Mouse (Mus musculus) cortical plate, adult 2 months (tissue): ENCODE measurements around the gene C87436. TPM values are rescaled to one million over a fixed set of nuclear protein-coding genes. Genes with fewer than 3 reads are reported as not detected.

Experiments used
- H3K27ac ChIP-seq: fragments of 200-500 bp; 2 replicates; pipeline ENCODE4 v1.5.1; 2012; ENCODE audit warnings: low read length, control low read depth, inconsistent platforms; ENCODE audit not compliant: insufficient read depth
- H3K4me1 ChIP-seq: fragments of 200-500 bp; 2 replicates; pipeline ENCODE4 v1.6.1; 2011; ENCODE audit warnings: low read length; ENCODE audit not compliant: control insufficient read depth, insufficient read depth
- H3K4me3 ChIP-seq: fragments of 200-500 bp; 2 replicates; pipeline ENCODE4 v1.5.1; 2011; ENCODE audit warnings: mild to moderate bottlenecking, low read length, control low read depth; ENCODE audit not compliant: insufficient read depth
- CTCF ChIP-seq: fragments of 200-500 bp; IDR thresholded peaks from 2 replicates; pipeline ENCODE4 v1.5.1; 2011; ENCODE audit warnings: mild to moderate bottlenecking, control low read depth, low read length; ENCODE audit not compliant: insufficient read depth; ENCODE audit errors: extremely low read depth
- POLR2A ChIP-seq: fragments of 200-500 bp; IDR thresholded peaks from 2 replicates; pipeline ENCODE4 v1.6.1; 2011; ENCODE audit warnings: mild to moderate bottlenecking, low read length, control low read depth; ENCODE audit not compliant: insufficient read depth; ENCODE audit errors: extremely low read depth
- polyA plus RNA-seq: library from polyadenylated mRNA; depleted of rRNA; stranded (reverse); fragments of >200 nt; gene quantifications from 2 replicates; pipeline ENCODE4 v1.2.3, GENCODE M21; 2012

The C87436 gene
- polyA plus RNA-seq, 1 experiment, result 21.8 TPM

GRCm38 (mm10) chr6:86474646-86475181, 36.5 kb downstream of the C87436 start:
- TF ChIP-seq POLR2A, result no peak
- no peak for TF ChIP-seq CTCF
- H3K4me3 ChIP-seq, result no peak overlapping the region
- H3K27ac ChIP-seq, result no peak overlapping the region
- H3K4me1 ChIP-seq, result peaks cover 1% of the 10 kb centered on the region; the same call in 1 of the 2 replicates

- TF ChIP-seq POLR2A, result no peak
- TF ChIP-seq CTCF, result no peak
- Histone ChIP-seq H3K4me3 (no peak overlapping the region), H3K27ac (no peak overlapping the region), H3K4me1 (peaks cover 1% of the 10 kb centered on the region; the same call in 1 of the 2 replicates)
Measured at GRCm38 (mm10) chr6:86475462-86476167, 37.4 kb downstream of the C87436 start.

- no peak overlapping the region for H3K27ac ChIP-seq
Measured at GRCm38 (mm10) chr6:86476931-86477330, 38.8 kb downstream of the C87436 start.

GRCm38 (mm10) chr6:86479311-86479710, 41.1 kb downstream of the C87436 start:
- TF ChIP-seq POLR2A (no peak), CTCF (no peak)
- no peak overlapping the region for H3K4me3 ChIP-seq
- H3K4me1 ChIP-seq, result no peaks in the 10 kb centered on the region; the same call in 1 of the 2 replicates
- H3K27ac ChIP-seq, result no peak overlapping the region

More at GRCm38 (mm10) chr6:86476931-86477330, 38.8 kb downstream of the C87436 start:
- TF ChIP-seq POLR2A (no peak), CTCF (no peak)
- Histone ChIP-seq H3K4me1 (peaks cover 1% of the 10 kb centered on the region; the same call in 1 of the 2 replicates), H3K4me3 (no peak overlapping the region)

- H3K27ac ChIP-seq, result no peak overlapping the region
Measured at GRCm38 (mm10) chr6:86479816-86480188, 41.6 kb downstream of the C87436 start.

GRCm38 (mm10) chr6:86480189-86480831, 42.1 kb downstream of the C87436 start:
- TF ChIP-seq POLR2A (no peak), CTCF (no peak)
- Histone ChIP-seq H3K4me1 (no peaks in the 10 kb centered on the region; the same call in 1 of the 2 replicates), H3K27ac (peak overlapping the region; percentile 63), H3K4me3 (no peak overlapping the region)

More at GRCm38 (mm10) chr6:86479816-86480188, 41.6 kb downstream of the C87436 start:
- no peak for TF ChIP-seq POLR2A
- no peak for TF ChIP-seq CTCF
- Histone ChIP-seq H3K4me3 (no peak overlapping the region), H3K4me1 (no peaks in the 10 kb centered on the region; the same call in 1 of the 2 replicates)

- TF ChIP-seq CTCF (no peak), POLR2A (no peak)
- no peaks in the 10 kb centered on the region; the same call in 1 of the 2 replicates for H3K4me1 ChIP-seq
- H3K27ac ChIP-seq, result no peak overlapping the region
- H3K4me3 ChIP-seq, result no peak overlapping the region
Measured at GRCm38 (mm10) chr6:86481871-86482270, 43.7 kb downstream of the C87436 start.

- H3K4me3 ChIP-seq, result no peak overlapping the region
- H3K4me1 ChIP-seq, result peaks cover 6% of the 10 kb centered on the region
- no peak overlapping the region for H3K27ac ChIP-seq
- no peak for TF ChIP-seq CTCF
Measured at GRCm38 (mm10) chr6:86485943-86486640, 47.9 kb downstream of the C87436 start.
